Mouse (Mus musculus) CH12.LX (cell line): ENCODE results near the gene Slc6a19.

Experiments
- BHLHE40 ChIP-seq: IDR thresholded peaks from 2 replicates; pipeline ENCODE4 v1.6.1; 2011; ENCODE audit warnings: mild to moderate bottlenecking, low read depth, low read length, improper control_type of control experiment
- CTCF ChIP-seq, 2 experiments: IDR thresholded peaks in 1 of 2; conservative IDR thresholded peaks in 1 of 2; 2 replicates each; pipeline ENCODE4 v1.5.1; 2011 to 2012; ENCODE audit warnings: low read depth in 2 of 2, low read length in 2 of 2, improper control_type of control experiment in 1 of 2, inconsistent platforms in 1 of 2, mild to moderate bottlenecking in 1 of 2, moderate library complexity in 1 of 2
- E2F4 ChIP-seq: IDR thresholded peaks from 2 replicates; pipeline ENCODE4 v1.6.1; 2011; ENCODE audit warnings: low read depth, low read length, improper control_type of control experiment; ENCODE audit not compliant: insufficient replicate concordance
- EP300 ChIP-seq: IDR thresholded peaks from 2 replicates; pipeline ENCODE4 v1.6.1; 2011; ENCODE audit warnings: low read length, improper control_type of control experiment
- ETS1 ChIP-seq: conservative IDR thresholded peaks from 2 replicates; pipeline ENCODE4 v1.6.1; 2012; ENCODE audit warnings: low read depth, mild to moderate bottlenecking, inconsistent platforms, low read length, improper control_type of control experiment, moderate library complexity
- MAFK ChIP-seq: IDR thresholded peaks from 2 replicates; pipeline ENCODE4 v1.6.1; 2011; ENCODE audit warnings: low read length, improper control_type of control experiment; ENCODE audit not compliant: insufficient replicate concordance
- MAX ChIP-seq: IDR thresholded peaks from 2 replicates; pipeline ENCODE4 v1.6.1; 2011; ENCODE audit warnings: low read length, improper control_type of control experiment
- MEF2A ChIP-seq: IDR thresholded peaks from 2 replicates; pipeline ENCODE4 v1.6.1; 2014; ENCODE audit warnings: low read depth, mild to moderate bottlenecking, inconsistent platforms, low read length, improper control_type of control experiment, borderline replicate concordance
- POLR2A ChIP-seq: IDR thresholded peaks from 2 replicates; pipeline ENCODE4 v1.6.1; 2011; ENCODE audit warnings: low read depth, mild to moderate bottlenecking, improper control_type of control experiment, low read length
- TBP ChIP-seq: conservative IDR thresholded peaks from 2 replicates; pipeline ENCODE4 v1.6.1; 2011; ENCODE audit warnings: low read depth, low read length, improper control_type of control experiment
- UBTF ChIP-seq: IDR thresholded peaks from 2 replicates; pipeline ENCODE4 v1.6.1; 2012; ENCODE audit warnings: low read depth, mild to moderate bottlenecking, inconsistent platforms, low read length, improper control_type of control experiment, moderate library complexity
- ZKSCAN1 ChIP-seq: IDR thresholded peaks from 2 replicates; pipeline ENCODE4 v1.6.1; 2012; ENCODE audit warnings: low read depth, inconsistent platforms, low read length, improper control_type of control experiment, borderline replicate concordance

GRCm38 (mm10) chr13:73654976-73655375 is 49.7 kb downstream of the Slc6a19 start:
- TF ChIP-seq CTCF (conservative IDR thresholded peaks at IDR 0.05 in 1 of 2, IDR thresholded peaks at IDR 0.05 in 1 of 2; ENCODE audit: low read depth in 2 of 2, low read length in 2 of 2) (no peak), ZKSCAN1 (no peak), MAX (no peak), POLR2A (no peak), MEF2A (no peak), TBP (no peak), EP300 (no peak), UBTF (no peak), BHLHE40 (no peak), MAFK (no peak), ETS1 (no peak), E2F4 (no peak)
